Mouse (Mus musculus) heart, embryonic 12.5 days (tissue): ENCODE measurements at regions not wholly inside any gene's neighbourhood (a gene's known extent, or its start where the extent isn't known, plus 50 kb on each side); places are given as distances from the start of the nearest gene placed in this dataset.

Source experiments
- ATAC-seq: fragments of 200-750 bp; cut with Nextera tagmentation; 2 replicates; pipeline ENCODE4 v1.8.0; 2017; ENCODE audit warnings: moderate TSS enrichment, moderate library complexity; ENCODE audit not compliant: insufficient number of reproducible peaks, low FRiP score
- H3K27ac ChIP-seq: fragments of 300-500 bp; sonication (generic); 2 replicates; pipeline ENCODE4 v1.5.1; 2016; ENCODE audit warnings: mild to moderate bottlenecking, moderate library complexity; ENCODE audit not compliant: poor library complexity, severe bottlenecking
- H3K27me3 ChIP-seq: fragments of 300-500 bp; sonication (generic); replicated peaks from 2 replicates; pipeline ENCODE4 v1.6.1; 2016; ENCODE audit warnings: mild to moderate bottlenecking, moderate library complexity
- H3K36me3 ChIP-seq: fragments of 300-500 bp; sonication (generic); 2 replicates; pipeline ENCODE4 v1.6.1; 2016; ENCODE audit warnings: mild to moderate bottlenecking, moderate library complexity
- H3K4me1 ChIP-seq: fragments of 300-500 bp; sonication (generic); replicated peaks from 2 replicates; pipeline ENCODE4 v1.6.1; 2016; ENCODE audit warnings: mild to moderate bottlenecking
- H3K4me2 ChIP-seq: fragments of 300-500 bp; sonication (generic); 2 replicates; pipeline ENCODE4 v1.6.1; 2016; ENCODE audit warnings: mild to moderate bottlenecking, moderate library complexity
- H3K4me3 ChIP-seq: fragments of 300-500 bp; sonication (generic); 2 replicates; pipeline ENCODE4 v1.5.1; 2016; ENCODE audit warnings: mild to moderate bottlenecking
- H3K9ac ChIP-seq: fragments of 300-500 bp; sonication (generic); 2 replicates; pipeline ENCODE4 v1.6.1; 2016; ENCODE audit warnings: mild to moderate bottlenecking, moderate library complexity
- H3K9me3 ChIP-seq: fragments of 300-500 bp; sonication (generic); replicated peaks from 2 replicates; pipeline ENCODE4 v1.6.1; 2016; ENCODE audit warnings: mild to moderate bottlenecking, moderate library complexity
- WGBS: fragments of 180-500 bp; shearing (Covaris S2); methylation state at CpG from one replicate; pipeline ENCODE4 v1.1.7; 2016; 5-methylcytosine and 5-hydroxymethylcytosine counted together

GRCm38 (mm10) chr1:94413043-94413442, 360.7 kb upstream of the Pdcd1 start:
- no peak for ATAC-seq
- Histone ChIP-seq H3K4me2 (no peak overlapping the region), H3K4me1 (no peaks in the 10 kb centered on the region), H3K9me3 (no peaks in the 10 kb centered on the region), H3K4me3 (no peak overlapping the region), H3K27me3 (no peaks in the 10 kb centered on the region), H3K9ac (no peak overlapping the region), H3K36me3 (no peaks in the 10 kb centered on the region), H3K27ac (no peak overlapping the region)
- WGBS, result 80% methylated on average over 9 of the region's 9 CpGs

- H3K4me3 ChIP-seq, result no peak overlapping the region
- 68% methylated on average over 1 of the region's 1 CpGs for WGBS
- H3K27ac ChIP-seq, result no peak overlapping the region
- H3K27me3 ChIP-seq, result no peaks in the 10 kb centered on the region
- H3K9ac ChIP-seq, result no peak overlapping the region
- H3K36me3 ChIP-seq, result no peaks in the 10 kb centered on the region
- no peaks in the 10 kb centered on the region for H3K4me1 ChIP-seq
- ATAC-seq, result no peak
- no peaks in the 10 kb centered on the region for H3K9me3 ChIP-seq
- no peak overlapping the region for H3K4me2 ChIP-seq
Measured at GRCm38 (mm10) chr1:94366606-94367005, 314.3 kb upstream of the Pdcd1 start.

GRCm38 (mm10) chr1:94356996-94357395, 304.6 kb upstream of the Pdcd1 start:
- Histone ChIP-seq H3K4me1 (no peaks in the 10 kb centered on the region), H3K9me3 (no peaks in the 10 kb centered on the region), H3K4me2 (no peak overlapping the region), H3K4me3 (no peak overlapping the region), H3K27me3 (no peaks in the 10 kb centered on the region), H3K36me3 (no peaks in the 10 kb centered on the region), H3K27ac (no peak overlapping the region), H3K9ac (no peak overlapping the region)
- WGBS, result 55% methylated on average over 1 of the region's 1 CpGs
- ATAC-seq, result no peak

GRCm38 (mm10) chr1:94355873-94356272, 303.5 kb upstream of the Pdcd1 start:
- no peak for ATAC-seq
- no peaks in the 10 kb centered on the region for H3K27me3 ChIP-seq
- no peak overlapping the region for H3K4me3 ChIP-seq
- no peaks in the 10 kb centered on the region for H3K9me3 ChIP-seq
- WGBS, result 39% methylated on average over 3 of the region's 3 CpGs
- no peaks in the 10 kb centered on the region for H3K36me3 ChIP-seq
- H3K4me1 ChIP-seq, result no peaks in the 10 kb centered on the region
- no peak overlapping the region for H3K4me2 ChIP-seq
- H3K9ac ChIP-seq, result no peak overlapping the region
- H3K27ac ChIP-seq, result no peak overlapping the region

GRCm38 (mm10) chr1:94342576-94342975, 290.2 kb upstream of the Pdcd1 start:
- no peak for ATAC-seq

GRCm38 (mm10) chr1:94341237-94341636, 288.9 kb upstream of the Pdcd1 start:
- Histone ChIP-seq H3K4me2 (no peak overlapping the region), H3K36me3 (no peaks in the 10 kb centered on the region), H3K9me3 (no peaks in the 10 kb centered on the region), H3K27me3 (no peaks in the 10 kb centered on the region), H3K4me1 (peaks cover 4% of the 10 kb centered on the region), H3K4me3 (no peak overlapping the region), H3K27ac (no peak overlapping the region), H3K9ac (no peak overlapping the region)
- ATAC-seq, result no peak
- 80% methylated on average over 3 of the region's 3 CpGs for WGBS

More at GRCm38 (mm10) chr1:94342576-94342975, 290.2 kb upstream of the Pdcd1 start:
- Histone ChIP-seq H3K4me2 (no peak overlapping the region), H3K4me3 (no peak overlapping the region), H3K4me1 (no peaks in the 10 kb centered on the region), H3K9ac (no peak overlapping the region), H3K36me3 (no peaks in the 10 kb centered on the region), H3K27ac (no peak overlapping the region), H3K9me3 (no peaks in the 10 kb centered on the region), H3K27me3 (no peaks in the 10 kb centered on the region)
- WGBS, result 91% methylated on average over 2 of the region's 2 CpGs

- ATAC-seq, result no peak
- H3K27me3 ChIP-seq, result no peaks in the 10 kb centered on the region
- H3K27ac ChIP-seq, result no peak overlapping the region
- H3K4me3 ChIP-seq, result no peak overlapping the region
- no peaks in the 10 kb centered on the region for H3K9me3 ChIP-seq
- H3K4me1 ChIP-seq, result no peaks in the 10 kb centered on the region
- H3K36me3 ChIP-seq, result no peaks in the 10 kb centered on the region
- no peak overlapping the region for H3K9ac ChIP-seq
- no peak overlapping the region for H3K4me2 ChIP-seq
Measured at GRCm38 (mm10) chr1:94318029-94318428, 265.7 kb upstream of the Pdcd1 start.

GRCm38 (mm10) chr1:94298395-94298794, 246.0 kb upstream of the Pdcd1 start:
- no peak overlapping the region for H3K27ac ChIP-seq
- H3K4me1 ChIP-seq, result no peaks in the 10 kb centered on the region
- no peak for ATAC-seq
- H3K27me3 ChIP-seq, result no peaks in the 10 kb centered on the region
- WGBS, result 64% methylated on average over 1 of the region's 1 CpGs
- H3K4me2 ChIP-seq, result no peak overlapping the region
- no peaks in the 10 kb centered on the region for H3K9me3 ChIP-seq
- H3K4me3 ChIP-seq, result no peak overlapping the region
- H3K36me3 ChIP-seq, result no peaks in the 10 kb centered on the region
- H3K9ac ChIP-seq, result no peak overlapping the region

- WGBS, result 79% methylated on average over 4 of the region's 4 CpGs
- Histone ChIP-seq H3K4me3 (no peak overlapping the region), H3K27me3 (no peaks in the 10 kb centered on the region), H3K9ac (no peak overlapping the region), H3K4me2 (no peak overlapping the region), H3K9me3 (no peaks in the 10 kb centered on the region), H3K27ac (no peak overlapping the region), H3K4me1 (no peaks in the 10 kb centered on the region; the same call in 1 of the 2 replicates), H3K36me3 (no peaks in the 10 kb centered on the region)
- ATAC-seq, result no peak
Measured at GRCm38 (mm10) chr1:94272569-94272968, 220.2 kb upstream of the Pdcd1 start.

- H3K27me3 ChIP-seq, result no peaks in the 10 kb centered on the region
- 64% methylated on average over 8 of the region's 8 CpGs for WGBS
Measured at GRCm38 (mm10) chr1:94263313-94263712, 211.0 kb upstream of the Pdcd1 start.

GRCm38 (mm10) chr1:94235426-94235825, 183.1 kb upstream of the Pdcd1 start:
- no peak for ATAC-seq
- no peak overlapping the region for H3K9ac ChIP-seq
- H3K36me3 ChIP-seq, result no peaks in the 10 kb centered on the region
- no peak overlapping the region for H3K4me3 ChIP-seq
- H3K27me3 ChIP-seq, result no peaks in the 10 kb centered on the region
- H3K9me3 ChIP-seq, result no peaks in the 10 kb centered on the region
- no peaks in the 10 kb centered on the region for H3K4me1 ChIP-seq
- H3K27ac ChIP-seq, result no peak overlapping the region
- no peak overlapping the region for H3K4me2 ChIP-seq
- WGBS, result 54% methylated on average over 1 of the region's 1 CpGs

More at GRCm38 (mm10) chr1:94263313-94263712, 211.0 kb upstream of the Pdcd1 start:
- H3K27ac ChIP-seq, result no peak overlapping the region
- H3K4me3 ChIP-seq, result no peak overlapping the region
- no peaks in the 10 kb centered on the region; the same call in 1 of the 2 replicates for H3K9me3 ChIP-seq
- no peak overlapping the region for H3K9ac ChIP-seq
- no peak overlapping the region for H3K4me2 ChIP-seq
- no peaks in the 10 kb centered on the region for H3K4me1 ChIP-seq
- H3K36me3 ChIP-seq, result no peaks in the 10 kb centered on the region
- ATAC-seq, result no peak

- ATAC-seq, result no peak
- WGBS, result 57% methylated on average over 3 of the region's 3 CpGs
- no peak overlapping the region for H3K9ac ChIP-seq
- H3K27me3 ChIP-seq, result no peaks in the 10 kb centered on the region
- H3K4me1 ChIP-seq, result no peaks in the 10 kb centered on the region
- no peak overlapping the region for H3K4me2 ChIP-seq
- no peak overlapping the region for H3K27ac ChIP-seq
- H3K4me3 ChIP-seq, result no peak overlapping the region
- H3K9me3 ChIP-seq, result no peaks in the 10 kb centered on the region
- H3K36me3 ChIP-seq, result no peaks in the 10 kb centered on the region
Measured at GRCm38 (mm10) chr1:94221006-94221405, 168.7 kb upstream of the Pdcd1 start.
